Mouse (Mus musculus) thymus, adult 2 months (tissue): ENCODE data around the gene Olfr74.

Experiments
- CTCF ChIP-seq: fragments of 200-500 bp; IDR thresholded peaks from 2 replicates; pipeline ENCODE4 v1.5.1; 2012; ENCODE audit warnings: mild to moderate bottlenecking, control low read depth, low read length, moderate library complexity, borderline replicate concordance; ENCODE audit not compliant: control insufficient read depth, poor library complexity, insufficient read depth; ENCODE audit errors: extremely low read depth
- POLR2A ChIP-seq: fragments of 200-500 bp; IDR thresholded peaks from 2 replicates; pipeline ENCODE4 v1.6.1; 2012; ENCODE audit warnings: mild to moderate bottlenecking, low read length, control low read depth, moderate library complexity; ENCODE audit not compliant: control insufficient read depth, poor library complexity, insufficient read depth; ENCODE audit errors: extremely low read depth

DNA sequence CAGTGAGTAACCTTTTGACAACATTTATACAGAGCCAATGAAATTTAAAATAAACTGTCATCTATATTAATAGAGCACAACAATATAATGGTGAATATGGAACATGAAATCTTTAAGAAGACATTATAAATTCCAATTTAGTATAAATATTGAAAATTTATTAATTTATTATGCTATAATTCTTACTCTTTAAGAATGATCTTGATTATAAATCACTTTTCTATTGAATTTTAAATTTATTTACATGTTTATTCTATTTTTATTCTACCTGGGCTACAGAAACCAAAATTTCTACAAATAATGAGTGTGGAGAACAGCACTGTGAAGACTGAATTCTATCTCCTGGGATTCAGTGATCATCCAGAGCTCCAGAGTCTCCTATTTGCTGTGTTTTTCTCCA is 15.3 kb upstream of the Olfr74 start, which contains the start of gene Olfr1158:
- TF ChIP-seq POLR2A (no peak), CTCF (no peak)
